Mouse (Mus musculus) adrenal gland, postnatal 14 days (tissue): ENCODE measurements around the gene Nit2. TPM values are rescaled to one million over a fixed set of nuclear protein-coding genes. Genes with fewer than 3 reads are reported as not detected.
A peak's percentile ranks its signal among the peaks of the same experiment; 100 is the strongest.

Experiments used
- DNase-seq: peaks from one replicate; pipeline ENCODE4 v3.0.0; 2021; ENCODE audit warnings: mixed read lengths
- total RNA-seq: library from RNA; stranded (reverse); gene quantifications from 2 replicates; pipeline ENCODE4 v1.2.3, GENCODE M21; 2021

Nit2 gene
- total RNA-seq, 1 experiment from 2014 or later, result 79.7 TPM

DNA sequence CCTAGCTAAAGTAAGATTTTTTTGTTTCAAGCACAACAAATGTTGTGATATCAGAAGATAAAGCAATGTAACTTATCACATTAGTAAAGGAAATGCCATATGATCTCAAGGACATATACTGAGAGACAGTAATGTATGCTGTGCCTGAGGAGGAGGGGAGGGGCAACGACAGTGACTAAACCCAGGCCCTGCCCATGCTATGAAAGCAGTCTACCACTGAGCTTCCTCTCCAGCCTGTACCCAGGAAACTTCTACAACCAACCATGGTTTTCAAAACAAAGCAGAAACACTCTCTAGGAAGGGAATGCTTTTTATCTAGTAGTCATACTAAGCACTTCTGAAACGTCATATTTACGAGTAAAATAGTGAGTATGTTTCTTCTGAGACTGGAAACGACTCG is 4.3 kb downstream of the Nit2 start:
- no peak for DNase-seq

DNA sequence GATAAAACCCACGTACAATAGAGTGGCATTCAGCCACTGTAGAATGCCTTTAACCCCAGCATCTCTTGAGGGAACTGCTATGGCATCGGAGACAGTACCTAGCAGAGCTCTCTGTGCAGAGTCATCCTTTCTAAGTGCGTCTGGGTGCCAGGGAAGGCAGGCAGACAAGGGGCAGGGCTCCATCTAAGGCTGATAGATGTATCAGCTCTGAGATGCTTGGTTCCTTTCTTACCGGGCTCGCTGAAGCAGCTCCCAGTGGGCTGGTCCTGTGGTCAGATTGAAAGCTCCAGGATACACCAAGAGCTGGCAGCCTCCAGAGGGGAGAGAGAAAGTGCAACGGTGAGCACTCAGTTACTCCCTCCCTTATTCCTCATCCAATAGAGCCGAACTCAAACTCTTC is 7.3 kb downstream of the Nit2 start:
- DNase-seq, result no peak

DNA sequence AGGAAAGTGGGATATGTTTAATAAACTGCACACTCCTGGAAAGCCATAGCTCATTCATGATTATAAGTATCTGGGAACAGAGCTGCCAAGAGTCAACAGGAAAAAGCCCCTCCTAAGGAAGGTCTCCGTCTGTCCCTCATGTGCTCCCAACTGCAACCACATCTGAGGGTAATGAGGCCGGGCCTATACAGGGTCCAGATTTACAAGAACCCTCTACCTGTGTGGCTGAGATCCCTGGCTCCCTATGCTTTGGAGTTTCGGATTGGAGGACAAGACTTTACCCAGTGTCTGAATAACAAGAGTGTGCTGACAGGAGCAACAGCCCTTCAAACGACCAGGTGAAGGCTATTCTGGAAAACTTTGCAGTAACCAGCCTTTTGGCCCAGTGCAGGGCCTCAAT is 9.4 kb downstream of the Nit2 start:
- DNase-seq, result no peak

DNA sequence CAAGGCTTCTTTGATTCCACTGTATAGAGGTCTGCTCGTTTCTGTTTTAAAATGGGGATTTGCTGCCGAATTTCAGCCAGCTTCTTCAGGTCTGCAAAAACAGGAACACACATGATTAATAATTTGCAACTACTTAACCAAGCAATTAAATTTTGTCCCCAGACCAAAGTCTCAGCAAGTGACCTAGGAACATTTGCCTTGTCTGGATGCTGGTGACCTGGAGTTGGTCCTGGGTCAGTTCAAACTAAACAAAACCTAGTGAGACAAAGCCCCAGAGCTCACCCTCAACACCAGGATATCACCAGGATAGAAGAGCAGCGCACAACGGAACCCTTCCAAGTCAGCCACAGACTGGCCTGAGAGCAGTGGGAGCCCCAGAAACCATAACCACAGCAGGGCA is 10.1 kb downstream of the Nit2 start:
- no peak for DNase-seq

DNA sequence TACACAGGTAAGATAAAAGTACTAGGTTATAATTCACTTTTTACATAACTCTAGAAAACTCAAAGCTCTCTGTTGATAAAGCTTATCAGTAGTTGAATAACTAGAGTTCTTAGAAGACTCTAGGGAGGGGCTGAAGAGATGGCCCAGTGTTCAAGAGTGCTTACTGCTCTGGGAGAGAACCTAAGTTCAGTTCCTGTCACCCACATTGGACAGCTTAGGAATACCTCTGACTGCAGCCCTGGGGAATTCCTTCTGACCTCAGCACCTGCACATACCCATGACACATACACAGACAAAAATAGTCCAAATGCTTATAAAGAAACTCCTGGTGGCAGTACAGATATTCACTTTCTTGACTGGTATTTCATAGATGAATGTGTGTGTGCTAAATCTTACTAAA is 11.2 kb downstream of the Nit2 start:
- DNase-seq, result no peak

DNA sequence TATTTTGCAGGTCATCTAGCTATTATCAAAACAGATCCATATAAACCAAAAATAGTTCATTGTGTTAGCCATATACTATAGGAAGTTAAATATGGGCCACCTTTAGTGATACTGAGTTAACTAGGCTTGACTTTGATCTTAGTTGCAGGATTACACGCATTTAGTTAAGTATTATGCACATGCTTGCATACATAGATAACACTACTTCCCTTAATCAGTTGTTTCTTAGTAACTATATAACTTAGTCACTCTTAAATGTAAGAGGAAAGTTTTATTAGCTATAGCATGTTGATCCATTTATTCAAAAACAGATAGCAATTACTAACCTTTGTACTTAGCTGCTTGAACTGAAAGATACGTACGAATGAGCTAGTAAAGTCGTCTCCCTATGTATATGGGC is 15.7 kb downstream of the Nit2 start:
- DNase-seq, result no peak

DNA sequence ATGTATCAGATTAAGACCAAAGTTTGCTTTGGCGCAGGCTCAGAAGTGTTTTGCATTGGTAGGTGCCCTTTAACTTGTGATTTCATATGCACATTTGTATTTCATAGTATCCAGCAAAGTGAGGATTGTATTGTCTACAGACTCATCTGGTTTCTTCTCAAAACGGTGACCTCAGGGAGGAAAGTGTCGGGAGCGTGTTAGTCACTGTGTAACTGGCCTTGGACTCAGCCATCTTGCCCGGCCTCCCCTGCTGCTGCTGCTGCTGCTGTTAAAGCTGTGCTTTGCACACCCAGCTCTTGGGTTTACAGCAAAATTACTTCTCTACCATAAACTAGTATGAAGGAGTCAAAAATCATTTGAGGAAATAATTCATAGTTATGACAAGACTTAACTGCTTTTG is 22.4 kb downstream of the Nit2 start:
- DNase-seq, result peak; percentile 66

DNA sequence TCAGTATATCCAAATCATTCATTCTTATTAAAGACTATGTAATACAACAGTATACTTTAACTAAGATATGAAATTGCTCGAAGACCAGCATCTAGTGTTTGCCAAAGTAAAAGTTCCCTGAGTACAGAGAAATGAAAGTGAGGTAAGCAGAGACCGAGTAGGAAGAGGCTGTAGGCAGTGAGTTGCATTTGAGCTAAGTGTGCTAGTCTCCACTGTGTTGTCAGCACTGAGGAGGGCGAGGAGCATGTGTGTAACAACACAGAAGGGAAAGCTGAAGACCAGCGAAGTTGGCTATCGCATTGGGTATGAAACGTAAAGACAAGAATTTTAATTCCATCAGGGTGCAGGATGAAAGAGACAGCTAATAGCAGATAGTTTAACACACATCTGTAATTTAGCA is 33.5 kb downstream of the Nit2 start:
- no peak for DNase-seq

DNA sequence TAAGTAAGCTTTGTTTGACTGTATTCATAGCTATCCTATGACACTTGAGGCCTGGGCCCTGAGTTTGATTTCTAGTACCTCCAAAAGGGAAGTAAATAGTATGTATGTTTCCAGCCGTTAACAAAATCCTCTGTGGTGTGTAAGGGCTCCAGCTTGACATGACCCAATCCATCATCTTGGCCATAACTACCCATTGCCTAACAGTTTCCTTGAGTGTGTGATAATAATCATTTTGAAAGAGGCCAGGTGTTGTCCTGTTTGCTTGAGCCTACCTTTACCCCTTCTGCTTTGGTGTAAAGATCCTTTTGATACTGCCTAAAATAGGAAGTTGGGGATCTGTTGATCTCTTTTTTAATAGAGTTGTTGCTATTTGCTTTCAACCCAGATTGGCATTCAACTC is 34.8 kb downstream of the Nit2 start:
- DNase-seq, result no peak

DNA sequence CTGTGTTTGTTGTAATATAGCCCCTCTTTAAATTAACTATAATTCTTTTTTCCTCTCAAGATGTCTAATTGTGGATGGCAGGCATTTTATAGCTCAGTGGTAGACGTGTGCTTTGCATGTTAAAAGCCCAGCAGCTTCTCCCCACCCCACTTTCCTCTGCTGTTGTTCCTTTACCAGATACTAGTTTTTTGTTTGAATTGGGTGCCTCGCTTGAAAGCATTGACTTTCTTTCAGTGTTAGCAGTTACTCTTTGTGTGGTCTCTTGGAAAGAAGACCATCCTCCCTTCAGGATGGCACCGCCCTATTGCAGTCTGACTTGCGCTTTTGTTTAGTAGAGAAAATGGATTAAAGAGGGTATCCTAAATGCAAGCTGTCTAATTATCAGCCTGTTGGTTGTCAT is 35.6 kb downstream of the Nit2 start:
- DNase-seq, result no peak

DNA sequence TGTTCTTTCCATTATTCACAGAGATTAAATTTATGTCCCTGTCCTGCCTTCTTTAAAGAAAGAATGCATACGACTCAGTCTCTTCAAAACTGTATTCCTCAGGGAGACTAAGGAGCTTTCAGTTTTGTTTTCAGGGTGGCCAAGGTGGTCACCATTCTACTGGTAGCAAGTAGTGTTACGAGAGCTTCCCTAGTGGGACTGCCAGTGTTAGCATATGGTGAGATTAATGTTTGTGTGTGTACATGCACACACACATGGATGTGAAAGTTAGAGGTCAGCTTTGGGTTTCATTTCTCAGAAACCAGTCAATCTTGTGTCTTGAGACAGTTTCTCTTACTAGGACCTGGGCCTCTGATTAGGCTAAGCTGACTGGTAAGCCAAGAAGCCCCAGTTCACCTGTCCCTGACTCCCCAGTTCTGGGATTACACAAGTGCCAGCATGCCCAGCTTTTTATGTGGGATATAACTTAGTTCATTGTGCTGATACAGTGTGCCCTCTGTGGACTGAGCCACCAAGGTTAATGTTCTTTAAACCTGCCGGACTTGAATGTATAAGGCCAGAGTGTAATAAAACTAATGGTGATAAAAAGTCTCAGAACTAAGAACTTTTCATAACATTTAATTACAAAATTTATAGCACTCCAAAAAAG is 36.3 kb downstream of the Nit2 start:
- DNase-seq, result no peak

DNA sequence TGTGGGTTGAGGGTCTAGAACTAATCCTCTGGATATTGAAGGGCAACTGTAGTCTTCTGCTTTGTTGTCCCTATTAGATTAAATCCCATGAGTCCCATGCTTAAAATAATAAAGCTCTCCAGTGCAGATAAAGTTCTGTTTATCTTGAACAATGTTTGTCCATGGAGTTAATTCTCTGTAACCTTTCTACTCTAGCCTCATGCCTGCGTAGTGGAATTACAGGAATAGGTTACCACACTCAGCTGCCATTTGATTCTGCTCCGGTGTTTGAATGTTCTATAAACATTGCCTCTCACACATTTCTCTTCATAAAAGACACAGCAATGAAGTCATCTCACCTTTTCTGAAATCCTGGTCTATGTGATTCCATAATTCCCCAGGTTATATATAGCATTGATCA is 39.3 kb downstream of the Nit2 start:
- DNase-seq, result no peak

DNA sequence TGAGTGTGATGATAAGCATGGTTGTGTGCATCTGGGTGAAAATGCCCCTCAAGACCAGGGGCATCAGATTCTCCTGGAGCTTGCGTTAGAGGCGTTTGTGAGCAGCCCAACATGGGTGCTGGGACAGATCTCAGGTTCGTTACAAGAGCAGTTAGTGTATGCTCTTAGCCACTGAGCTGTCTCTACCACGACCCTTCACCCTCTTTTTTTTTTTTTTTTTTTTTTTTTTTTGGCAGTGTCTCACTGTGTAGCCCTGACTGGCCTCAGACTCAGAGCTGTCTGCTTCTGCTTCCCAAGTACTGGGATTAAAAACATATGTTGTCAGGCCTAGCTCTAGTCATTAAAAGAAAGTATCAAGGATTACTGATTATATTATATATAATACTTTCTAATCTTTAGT is 40.9 kb downstream of the Nit2 start:
- DNase-seq, result no peak

DNA sequence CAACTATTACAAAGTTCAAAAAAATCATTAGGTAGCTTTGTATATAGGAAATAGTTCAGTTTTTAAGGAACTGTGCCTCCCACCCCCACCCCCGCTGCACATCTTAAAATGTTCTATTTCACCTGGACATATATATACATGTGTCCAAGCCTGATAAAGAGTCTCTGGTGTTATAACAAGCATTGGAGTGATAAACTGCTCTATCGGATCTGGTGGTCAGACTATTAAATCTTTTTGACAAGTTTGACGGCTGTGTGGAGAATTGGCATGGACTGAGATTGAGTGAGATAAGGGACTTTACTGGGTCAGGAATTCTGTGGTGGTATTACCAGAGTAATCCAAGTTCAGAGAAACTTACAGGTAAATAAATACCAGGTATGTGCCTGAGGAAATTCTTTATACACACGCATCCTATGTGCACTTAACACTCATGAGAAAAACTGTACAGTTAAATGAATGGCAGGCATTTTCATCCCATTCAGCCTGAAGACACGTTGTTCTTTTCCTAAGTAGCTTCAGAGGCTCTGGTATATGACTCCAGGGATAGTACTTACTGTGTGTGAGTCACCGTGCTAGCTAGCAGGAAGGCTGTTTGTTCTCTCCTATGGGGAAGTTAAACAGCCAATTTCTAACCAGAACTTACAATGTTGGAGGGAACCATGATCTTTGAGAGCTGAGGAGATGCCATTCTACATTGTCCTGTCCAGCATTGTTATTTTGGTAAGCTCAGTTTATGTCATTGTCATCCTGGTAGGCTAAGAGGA is 44.3 kb downstream of the Nit2 start:
- peak; percentile 6 for DNase-seq

DNA sequence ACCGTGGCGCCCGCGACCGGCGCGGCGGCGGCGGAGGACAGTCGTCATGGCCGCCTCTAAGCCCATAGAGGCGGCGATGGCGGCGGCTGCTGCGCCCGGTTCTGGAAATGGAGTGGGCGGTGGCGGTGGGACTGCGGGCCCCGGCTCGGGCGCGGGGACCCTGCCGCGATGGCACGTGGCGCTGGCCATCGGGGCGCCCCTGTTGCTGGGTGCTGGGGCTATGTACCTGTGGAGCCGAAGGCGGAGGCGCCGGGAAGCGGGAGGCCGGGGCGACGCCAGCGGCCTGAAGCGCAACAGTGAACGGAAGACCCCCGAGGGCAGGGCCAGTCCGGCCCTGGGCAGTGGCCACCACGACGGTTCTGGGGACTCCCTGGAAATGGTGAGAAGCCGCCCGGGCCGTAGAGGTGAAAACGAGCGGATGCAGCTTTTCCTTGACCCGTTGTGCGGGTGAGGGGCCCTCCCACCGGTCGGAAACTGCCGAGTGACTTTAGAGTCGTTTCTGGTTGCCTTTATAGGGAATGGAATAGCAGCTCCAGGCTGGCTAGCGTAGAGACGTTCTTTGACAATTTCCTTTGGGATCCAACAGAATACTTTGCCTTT is 45.2 kb downstream of the Nit2 start:
- DNase-seq, result peak; percentile 62

DNA sequence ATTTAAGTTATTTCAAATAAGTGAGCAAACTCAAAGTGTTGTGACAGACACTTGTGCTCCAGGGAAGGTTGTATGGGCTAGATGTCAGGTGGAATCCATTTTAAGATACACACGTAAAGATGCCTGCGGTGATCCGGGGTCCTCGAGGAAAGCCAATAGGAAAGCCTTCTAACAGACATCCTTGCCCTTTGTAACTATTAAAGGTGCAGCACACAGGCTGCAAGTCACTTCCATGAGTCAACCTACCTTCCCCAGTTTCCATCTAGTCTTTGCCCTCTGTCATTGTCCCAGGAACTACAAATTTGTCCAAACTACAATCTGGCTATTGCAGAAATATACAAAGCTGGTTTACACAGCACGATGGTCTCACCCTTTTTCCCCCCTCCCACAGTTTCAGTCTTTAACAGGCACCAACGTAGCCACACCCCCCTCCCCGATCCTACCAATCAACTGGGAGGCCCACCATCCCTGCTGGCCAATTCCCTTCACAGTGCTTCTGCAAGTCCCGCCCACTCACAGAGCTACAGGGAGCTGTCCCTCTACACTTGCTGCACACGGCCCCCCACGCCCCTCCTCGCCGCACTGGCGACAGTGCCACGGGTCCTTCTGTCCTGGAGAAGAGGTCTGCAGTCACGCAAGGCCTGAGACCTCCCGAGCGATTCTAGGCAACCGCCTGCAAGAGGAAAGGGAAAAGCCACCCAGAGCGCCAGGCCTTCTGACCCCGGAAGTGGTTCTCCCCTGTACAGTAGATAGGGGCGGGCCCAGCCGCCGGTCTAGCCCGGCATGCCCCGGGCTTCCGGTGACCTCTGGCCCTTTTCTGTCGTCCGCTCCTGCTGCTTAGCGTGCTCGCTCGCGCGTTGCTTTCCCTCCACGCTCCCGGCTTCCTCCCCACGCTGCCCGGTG is 46.0 kb downstream of the Nit2 start, which contains the start of gene Tomm70a:
Gene Tomm70a (plus strand): TSS at position 791 of the 903 bp plus-strand sequence.
- peak; percentile 96 for DNase-seq

DNA sequence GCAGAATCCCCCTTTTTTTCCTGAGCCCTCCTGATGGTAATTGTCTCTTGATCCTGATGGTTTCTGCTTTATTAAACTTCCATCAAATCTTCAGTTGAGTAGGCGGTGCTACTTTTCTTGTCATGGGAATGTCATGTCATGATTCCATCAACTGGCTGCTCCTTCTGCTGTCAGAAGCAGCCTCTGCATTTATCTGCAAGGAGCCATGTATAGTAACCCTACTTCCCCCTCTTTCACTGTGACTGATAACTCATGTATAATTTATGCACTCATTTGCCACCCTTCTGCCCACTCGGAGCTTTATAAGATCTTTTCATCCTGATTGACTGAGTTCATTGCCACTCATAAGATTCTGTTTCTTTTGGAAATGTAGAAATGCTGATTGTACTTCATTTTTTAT is 49.6 kb downstream of the Nit2 start:
- DNase-seq, result no peak

DNA sequence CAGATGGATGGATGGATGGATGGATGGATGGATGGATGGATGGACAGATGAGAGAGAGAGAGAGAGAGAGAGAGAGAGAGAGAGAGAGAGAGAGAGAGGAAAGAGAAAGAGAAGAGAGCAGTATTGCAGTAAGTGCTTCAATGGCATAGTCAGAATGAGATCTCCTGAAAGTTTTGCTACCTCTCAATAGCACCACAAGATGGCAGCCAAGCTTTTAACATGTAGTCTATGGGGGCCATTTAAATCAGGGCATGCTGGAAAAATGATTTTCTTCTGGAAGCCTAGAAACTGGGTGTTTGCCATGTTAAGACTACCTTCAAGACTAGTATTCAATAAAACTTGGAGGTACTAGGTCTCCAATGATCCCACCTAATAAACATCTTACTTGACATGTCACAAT is 51.1 kb downstream of the Nit2 start:
- DNase-seq, result peak; percentile 18
